Mouse (Mus musculus): ENCODE results near the gene Olfr1406.

GRCm38 (mm10) chr1:173196359-173196758, 5.9 kb upstream of the Olfr1406 start:
- no peak for TF ChIP-seq POLR2A (IDR thresholded peaks at IDR 0.05; ENCODE audit: borderline replicate concordance, control insufficient read depth, low read depth, low read length)
- no peak for TF ChIP-seq CTCF (IDR thresholded peaks at IDR 0.05; ENCODE audit: control insufficient read depth, insufficient read depth, low read length)

All from bone marrow, adult 2 months (tissue).